Mouse (Mus musculus) cerebral cortex, adult 2 months (tissue): ENCODE data around the gene Pla2g4b.

Experiments
- WGBS: fragments of 180-500 bp; shearing (Covaris S2); methylation state at CpG from one replicate; pipeline ENCODE4 v1.1.7; 2018; 5-methylcytosine and 5-hydroxymethylcytosine counted together

Pla2g4b gene

DNA sequence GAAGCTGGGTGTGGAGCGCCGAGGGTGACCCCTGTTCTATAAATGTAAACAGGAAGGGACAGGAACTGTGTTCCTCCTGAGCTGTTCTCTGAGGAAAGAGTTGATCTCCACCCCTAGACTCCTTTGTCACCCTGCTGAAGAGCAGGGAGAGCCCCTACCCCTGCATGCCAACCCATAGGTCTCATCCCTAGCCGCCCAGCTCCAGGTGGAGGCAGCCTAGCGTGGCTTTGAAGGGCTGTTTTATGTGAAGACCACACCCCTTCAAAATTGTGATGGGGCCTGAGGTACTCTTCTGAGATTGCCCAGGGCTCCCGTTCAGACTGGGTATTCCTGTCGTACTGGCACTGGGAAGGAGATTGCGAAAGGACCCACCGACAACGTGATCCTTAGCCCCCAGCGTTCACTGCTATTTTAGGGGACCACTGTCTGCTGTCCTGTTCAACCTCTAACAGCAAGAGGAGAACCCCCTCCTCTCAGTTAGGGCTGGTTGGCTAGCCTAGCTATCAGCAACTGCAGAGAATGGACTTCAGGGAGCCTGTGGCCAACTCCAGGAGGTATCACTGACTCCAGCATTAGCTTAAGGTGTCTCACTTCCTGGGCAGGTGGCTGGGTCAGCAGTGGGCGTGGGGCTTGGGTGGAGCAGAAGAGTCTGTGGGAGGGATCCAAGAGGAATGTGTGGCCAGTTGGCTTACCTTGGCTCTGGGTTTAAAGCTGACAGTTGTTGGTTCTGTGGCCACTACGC lies at the start of gene Pla2g4b:
TSS of gene Pla2g4b (plus strand) at position 692 of the 742 bp plus-strand sequence.
- WGBS = 82% methylated on average over 12 of the region's 12 CpGs

GRCm38 (mm10) chr2:119985871-119986270 lies 47.3 kb upstream of the Pla2g4b start:
- 76% methylated on average over 8 of the region's 8 CpGs for WGBS

DNA sequence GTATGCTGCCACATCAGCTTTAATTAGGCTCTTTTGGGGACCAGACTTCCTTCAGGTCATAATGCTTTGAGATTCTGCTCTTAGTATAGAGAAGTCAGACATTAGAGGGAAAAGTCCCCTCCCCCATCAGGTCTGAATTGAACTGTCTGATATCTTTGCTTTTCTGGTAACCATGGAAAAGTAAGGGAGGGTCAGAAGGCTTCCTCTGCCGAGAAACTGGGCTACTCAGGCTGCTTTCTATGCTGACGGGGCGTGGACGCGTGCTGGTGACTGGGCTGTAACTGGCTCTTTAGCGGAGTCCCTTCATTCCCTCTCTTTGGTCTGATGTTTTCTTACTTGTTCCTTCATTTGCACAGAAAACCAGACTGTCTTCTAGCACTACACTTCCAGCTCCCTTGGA lies 46.8 kb upstream of the Pla2g4b start:
- 88% methylated on average over 6 of the region's 6 CpGs for WGBS

- WGBS = 83% methylated on average over 2 of the region's 2 CpGs
Observed at GRCm38 (mm10) chr2:119987441-119987840, 45.8 kb upstream of the Pla2g4b start.

- WGBS = 62% methylated on average over 4 of the region's 4 CpGs
Observed at GRCm38 (mm10) chr2:119988952-119989351, 44.3 kb upstream of the Pla2g4b start.

DNA sequence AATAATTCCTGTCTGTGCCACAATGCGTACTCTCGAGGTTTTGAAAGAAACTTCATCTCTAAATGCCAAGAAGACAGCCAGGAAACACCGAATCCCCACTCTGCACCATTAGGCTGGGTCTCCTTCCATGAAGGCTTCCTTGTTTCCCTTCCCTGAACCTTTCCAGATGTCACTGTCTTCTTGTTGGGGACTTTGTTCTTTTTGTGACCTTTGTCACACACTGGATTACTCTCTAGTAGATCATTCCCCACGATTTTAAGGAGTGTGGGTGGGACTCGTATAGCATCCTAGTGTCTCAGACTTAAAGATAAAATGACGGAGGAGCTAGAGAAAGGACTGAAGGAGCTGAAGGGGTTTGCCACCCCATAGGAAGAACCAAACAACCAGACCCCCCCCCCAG lies 42.3 kb upstream of the Pla2g4b start:
- 70% methylated on average over 6 of the region's 6 CpGs for WGBS

- WGBS = 81% methylated on average over 2 of the region's 2 CpGs
Observed at GRCm38 (mm10) chr2:119992349-119992748, 40.9 kb upstream of the Pla2g4b start.

DNA sequence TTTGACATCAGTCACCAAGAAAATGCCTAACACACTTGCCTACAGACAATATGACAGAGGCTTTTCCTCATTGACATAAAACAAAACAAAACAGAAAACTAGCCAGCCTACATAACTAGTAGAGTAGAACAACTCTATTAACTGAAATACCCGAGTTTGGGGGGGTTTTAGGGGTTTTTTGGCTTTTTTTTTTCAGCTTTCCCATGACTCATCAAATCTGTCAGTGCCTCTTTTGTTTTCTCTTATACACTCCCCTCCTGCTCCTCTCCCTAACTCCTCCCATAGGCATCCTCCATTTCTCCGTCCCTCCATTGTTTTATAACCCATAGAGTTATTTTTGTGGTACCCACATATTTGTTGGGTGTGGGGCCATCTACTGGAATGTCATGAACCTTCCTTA lies 39.7 kb upstream of the Pla2g4b start:
- WGBS = 34% methylated on average over 2 of the region's 2 CpGs

DNA sequence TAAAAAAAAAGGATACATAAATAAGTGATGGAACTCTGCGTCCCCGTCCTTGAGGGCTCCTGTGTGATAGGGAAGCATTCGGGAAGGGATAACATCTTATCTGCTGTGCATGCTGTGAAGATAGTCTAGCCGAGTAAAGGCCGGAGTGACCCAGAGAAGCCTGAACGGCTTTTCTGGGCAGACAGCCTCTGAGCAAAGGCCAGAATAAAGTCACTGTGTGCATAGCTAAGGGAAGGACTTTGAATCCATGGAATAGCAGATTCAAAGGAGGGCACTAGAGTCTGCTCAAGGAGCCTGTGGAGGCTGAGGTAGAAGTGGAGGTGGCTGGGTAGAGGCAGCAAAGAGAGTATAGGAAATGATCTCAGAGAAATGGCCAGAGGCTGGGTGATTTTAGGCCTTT lies 38.4 kb upstream of the Pla2g4b start:
- WGBS = 83% methylated on average over 6 of the region's 6 CpGs

GRCm38 (mm10) chr2:119995391-119996281 lies 37.6 kb upstream of the Pla2g4b start:
- WGBS = 27% methylated on average over 9 of the region's 9 CpGs

DNA sequence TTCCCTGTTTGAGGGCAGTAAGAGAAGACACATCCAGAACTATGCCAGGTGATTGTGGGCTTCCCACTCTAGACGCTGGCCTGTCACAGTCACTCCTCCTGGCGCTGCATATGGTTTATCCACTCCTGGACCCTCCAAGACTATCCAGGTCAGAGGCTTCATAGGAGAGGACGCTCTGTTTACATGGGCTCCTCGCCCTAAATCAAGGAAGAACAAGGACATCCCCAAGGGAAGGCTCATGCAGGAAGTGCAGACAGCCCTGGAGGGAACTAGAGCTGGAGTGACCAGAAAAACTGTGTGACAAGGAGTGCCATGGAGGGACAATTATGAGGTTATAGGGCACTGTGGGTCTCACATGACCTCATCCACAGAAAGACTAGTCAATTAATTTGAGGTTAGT lies 35.9 kb upstream of the Pla2g4b start:
- 82% methylated on average over 4 of the region's 4 CpGs for whole genome bisulfite sequencing

- 86% methylated on average over 2 of the region's 2 CpGs for WGBS
Observed at GRCm38 (mm10) chr2:119999731-120000130, 33.5 kb upstream of the Pla2g4b start.

- WGBS = 67% methylated on average over 3 of the region's 3 CpGs
Observed at GRCm38 (mm10) chr2:120000882-120001584, 32.2 kb upstream of the Pla2g4b start.

- WGBS = 58% methylated on average over 4 of the region's 4 CpGs
Observed at GRCm38 (mm10) chr2:120001956-120002355, 31.3 kb upstream of the Pla2g4b start.

DNA sequence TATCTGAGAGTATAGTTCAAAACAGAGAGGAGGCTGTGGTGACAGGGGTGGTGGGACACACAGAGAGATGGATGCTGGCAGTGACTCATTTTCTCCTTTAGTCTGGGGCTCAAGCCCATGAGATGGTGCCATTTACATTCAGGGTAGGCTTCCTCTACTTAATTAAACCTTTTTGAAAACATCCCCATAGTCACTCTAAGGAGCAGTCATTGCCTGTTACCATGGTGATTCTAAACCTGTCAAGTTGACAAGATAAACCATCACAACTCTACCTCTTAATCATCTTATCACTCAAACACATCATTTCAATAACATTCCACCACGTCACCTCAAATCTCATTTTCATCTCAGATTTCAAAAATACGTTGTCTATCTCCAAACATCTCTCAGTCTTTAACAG lies 29.2 kb upstream of the Pla2g4b start:
- 87% methylated on average over 2 of the region's 2 CpGs for WGBS

- WGBS = 96% methylated on average over 7 of the region's 7 CpGs
Observed at GRCm38 (mm10) chr2:120006696-120007095, 26.5 kb upstream of the Pla2g4b start.

- 73% methylated on average over 4 of the region's 4 CpGs for WGBS
Observed at GRCm38 (mm10) chr2:120007680-120008210, 25.5 kb upstream of the Pla2g4b start.

DNA sequence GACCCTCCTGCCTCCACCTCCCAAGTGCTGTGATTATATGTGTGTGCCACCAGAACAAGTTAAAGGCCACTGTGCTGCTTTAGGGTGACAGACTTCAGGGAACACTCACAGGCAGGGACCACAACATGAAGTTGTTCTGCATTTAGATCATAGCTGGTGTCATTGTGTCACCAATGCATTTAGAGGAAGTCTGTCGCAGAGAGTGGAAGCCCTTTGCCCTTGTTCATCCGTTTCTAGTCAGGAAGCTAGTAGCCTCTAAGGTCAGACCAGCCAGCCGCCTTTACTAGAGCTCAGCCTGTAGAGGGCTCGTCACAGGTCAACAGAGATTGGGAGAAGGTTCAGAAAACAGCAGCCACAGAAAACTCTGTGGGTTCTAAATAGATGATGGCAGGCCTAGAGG lies 24.5 kb upstream of the Pla2g4b start:
- WGBS = 65% methylated on average over 4 of the region's 4 CpGs

GRCm38 (mm10) chr2:120011462-120012200 lies 21.6 kb upstream of the Pla2g4b start:
- WGBS = 46% methylated on average over 8 of the region's 8 CpGs

DNA sequence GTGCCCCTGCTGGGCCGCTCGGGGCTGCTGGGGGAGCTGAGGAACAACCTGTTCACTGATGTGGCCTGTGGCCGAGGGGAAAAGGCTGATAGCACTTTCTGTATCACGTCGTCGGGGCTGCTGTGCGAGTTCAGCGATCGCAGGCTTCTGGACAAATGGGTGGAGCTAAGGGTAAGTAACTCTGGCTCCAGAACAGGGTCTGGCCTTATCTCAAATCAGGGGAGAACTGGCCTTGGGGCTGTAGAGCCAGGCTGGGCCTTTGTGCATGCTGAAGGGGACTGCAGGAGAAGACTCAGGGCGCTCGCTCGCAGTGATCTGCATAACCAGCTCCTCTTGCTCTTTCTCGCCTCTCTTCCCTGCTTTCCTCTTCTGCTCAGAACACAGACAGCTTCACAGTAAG lies 20.3 kb upstream of the Pla2g4b start:
- WGBS = 92% methylated on average over 13 of the region's 13 CpGs

DNA sequence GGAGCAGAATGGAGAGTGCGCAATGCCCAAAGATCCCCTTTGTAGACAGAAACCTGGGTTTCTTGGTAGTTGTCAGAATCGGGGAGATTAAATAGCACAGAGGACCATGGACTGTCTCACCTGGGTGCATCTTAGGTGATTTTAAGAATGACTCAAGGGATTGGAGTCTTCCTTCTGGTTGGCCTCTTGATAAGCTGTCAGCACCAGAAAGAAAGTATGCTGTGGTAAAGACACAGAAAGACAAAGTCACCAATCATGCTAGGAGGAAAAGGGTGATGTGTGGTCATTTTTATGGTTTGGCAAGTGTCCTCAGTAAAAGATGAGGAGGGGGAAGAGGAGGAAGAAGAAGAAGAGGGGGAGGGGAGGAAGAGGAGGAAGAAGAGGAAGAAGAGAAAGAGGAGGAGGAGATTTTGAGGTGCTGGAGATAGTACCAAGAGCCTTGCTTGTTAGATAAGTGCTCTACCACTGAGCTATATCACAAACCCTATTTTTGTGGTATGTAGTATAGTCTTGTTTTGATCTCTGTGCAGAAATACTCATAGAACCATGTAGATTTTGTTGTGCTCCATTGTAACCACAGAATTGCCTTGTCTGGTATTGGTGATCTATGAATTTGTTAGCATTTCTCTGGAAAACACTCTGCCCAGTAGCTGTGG lies 19.3 kb upstream of the Pla2g4b start:
- WGBS = 96% methylated on average over 2 of the region's 2 CpGs
